16 mouse cellular contexts compared by ENCODE assay signal in genomic region chr11:51554590-51554989, GRCm38 (mm10). TPM values are rescaled to one million over a fixed set of nuclear protein-coding genes. Genes with fewer than 3 reads are reported as not detected.
DNase-seq lines count a peak whose midpoint lies in the region; ATAC-seq and TF ChIP-seq lines count a peak whose summit lies in the region.
"Had no signal": no experiment of that assay in that cellular context is flagged by ENCODE, and none has a peak within 500 bp of the region (broad histone marks: within the 10 kb centered on the region; RNA-seq: fewer than 3 reads in every experiment).

No protein-coding gene starts in this region.

- H3K4me1 ChIP-seq in lung, embryonic 14.5 days (ENCODE audit: insufficient read depth), result peaks cover 9% of the 10 kb centered on the region
- H3K4me1 ChIP-seq in limb, embryonic 12.5 days (replicated peaks), result peaks cover 9% of the 10 kb centered on the region
- H3K4me1 ChIP-seq: midbrain, embryonic 12.5 days had no signal

- peak; percentile 42 for DNase-seq in embryo, embryonic 11 days
- no peak for DNase-seq in embryo, embryonic 9.5 days (ENCODE audit: extremely low spot score)
- DNase-seq in lung, embryonic 14.5 days, result peak; percentile 47
- no peak for DNase-seq in lung, postnatal 25 days (ENCODE audit: low spot score)
- DNase-seq in brain, adult 2 months (ENCODE audit: low read depth, low spot score), result peak; percentile 20
- no peak for DNase-seq in cerebellum, adult 18-20 months
- DNase-seq: adrenal gland, postnatal 25 days; cerebellum, adult 2 months; heart, adult 2 months; kidney, adult 18-20 months; liver, postnatal 0 days; right cerebral cortex, postnatal 25 days; thymus, postnatal 36 days had no signal

- no peak for ATAC-seq in lung, embryonic 14.5 days (ENCODE audit: insufficient read depth)
- ATAC-seq in limb, embryonic 12.5 days (ENCODE audit: insufficient number of reproducible peaks, insufficient read depth, low FRiP score, low TSS enrichment, low read depth), result no peak
- ATAC-seq in frontal cortex, adult (ENCODE audit: low TSS enrichment), result no peak
- ATAC-seq: liver, postnatal 0 days had no signal

- no peaks in the 10 kb centered on the region for H3K36me3 ChIP-seq in lung, embryonic 14.5 days (ENCODE audit: insufficient read depth)
- H3K36me3 ChIP-seq in limb, embryonic 12.5 days, result no peaks in the 10 kb centered on the region; the same call in 1 of the 2 replicates
- H3K36me3 ChIP-seq: midbrain, embryonic 12.5 days had no signal

- 59% methylated on average over 10 of the region's 10 CpGs for WGBS in lung, embryonic 14.5 days
- WGBS in limb, embryonic 12.5 days, result 66% methylated on average over 9 of the region's 10 CpGs

- H3K9ac ChIP-seq in lung, embryonic 14.5 days, result no peak overlapping the region
- no peak overlapping the region for H3K9ac ChIP-seq in limb, embryonic 12.5 days (replicated peaks)
- H3K9ac ChIP-seq: liver, postnatal 0 days; midbrain, embryonic 12.5 days had no signal

- no peak overlapping the region for H3K27ac ChIP-seq in lung, embryonic 14.5 days (ENCODE audit: low read depth)
- 0 out of 2 replicates have a peak overlapping the region, but pooled peaks have one; percentile 8 for H3K27ac ChIP-seq in limb, embryonic 12.5 days
- H3K27ac ChIP-seq: heart, adult 2 months; midbrain, embryonic 12.5 days had no signal

- no peaks in the 10 kb centered on the region for H3K9me3 ChIP-seq in lung, embryonic 14.5 days (ENCODE audit: low read depth, low read length)
- no peaks in the 10 kb centered on the region for H3K9me3 ChIP-seq in limb, embryonic 12.5 days
- H3K9me3 ChIP-seq: midbrain, embryonic 12.5 days had no signal

- no peaks in the 10 kb centered on the region for H3K27me3 ChIP-seq in lung, embryonic 14.5 days (ENCODE audit: insufficient read depth, low read length)
- H3K27me3 ChIP-seq in limb, embryonic 12.5 days, result no peaks in the 10 kb centered on the region
- H3K27me3 ChIP-seq: midbrain, embryonic 12.5 days had no signal

- peak overlapping the region; percentile 23; the same call in 1 of the 2 replicates for H3K4me2 ChIP-seq in lung, embryonic 14.5 days
- peak overlapping the region; percentile 27; the same call in 1 of the 2 replicates for H3K4me2 ChIP-seq in limb, embryonic 12.5 days
- H3K4me2 ChIP-seq: midbrain, embryonic 12.5 days had no signal

- no peak overlapping the region for H3K4me3 ChIP-seq in lung, embryonic 14.5 days (ENCODE audit: low read depth, low read length)
- H3K4me3 ChIP-seq in limb, embryonic 12.5 days (replicated peaks), result 0 out of 2 replicates have a peak overlapping the region, but pooled peaks have one; percentile 12
- H3K4me3 ChIP-seq: heart, adult 2 months; midbrain, embryonic 12.5 days had no signal

- no peak for TF ChIP-seq CTCF in lung, embryonic 14.5 days (IDR thresholded peaks at IDR 0.05; ENCODE audit: low read depth)

RNA-seq across cellular contexts. Expression of gene Phykpl, which starts 30.0 kb away (rescaled TPM):
- 19.6 and 23.3 TPM in 2 replicates for polyA plus RNA-seq in lung, embryonic 14.5 days (2014; fragmentation: Nextera tagmentation; extraction: Ambion mirVana)
- 15.0 and 16.9 TPM in 2 replicates for polyA plus RNA-seq in limb, embryonic 12.5 days (2016; fragmentation: Nextera tagmentation; extraction: Ambion mirVana)

RNA-seq across cellular contexts. Expression of gene Hnrnpab, which starts 52.1 kb away (rescaled TPM):
- 676 and 703 TPM in 2 replicates for polyA plus RNA-seq in lung, embryonic 14.5 days (2014; fragmentation: Nextera tagmentation; extraction: Ambion mirVana)
- polyA plus RNA-seq in limb, embryonic 12.5 days (2016; fragmentation: Nextera tagmentation; extraction: Ambion mirVana), result 732 and 757 TPM in 2 replicates

Comparison
In these comparisons a context has a peak if more than half of its experiments do, and no peak if none do; other contexts are left out.
1. DNase-seq: peak in embryo, embryonic 11 days (single experiment), lung, embryonic 14.5 days (single experiment) and brain, adult 2 months (single experiment); none in embryo, embryonic 9.5 days (single experiment), lung, postnatal 25 days (single experiment) and cerebellum, adult 18-20 months (0 of 2).